In the genomic region with DNA sequence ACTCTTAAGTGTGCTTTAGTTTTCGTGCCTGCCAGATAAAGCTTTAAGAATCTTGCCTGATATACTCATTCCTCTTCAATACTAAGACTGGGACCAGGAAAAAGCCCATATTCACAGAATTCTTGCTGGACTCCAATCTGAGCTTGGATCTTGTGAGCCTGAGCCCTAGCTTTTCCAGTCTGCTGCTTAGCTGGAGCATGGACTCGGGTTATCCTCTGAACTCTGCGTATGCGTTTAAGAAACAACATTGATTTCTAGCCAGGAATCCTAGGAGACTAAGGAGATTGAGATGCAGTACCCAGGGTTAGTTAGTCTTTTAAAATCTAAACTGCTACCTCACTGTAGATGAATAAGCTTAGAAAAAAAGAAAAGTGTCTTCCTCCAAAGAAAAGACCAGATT, we compare ENCODE assay signal across 24 mouse cellular contexts.
"Had no signal": no experiment of that assay in that cellular context is flagged by ENCODE, and none has a peak within 500 bp of the region (broad histone marks: within the 10 kb centered on the region; RNA-seq: fewer than 3 reads in every experiment).

No protein-coding gene starts in this region.

- H3K9ac ChIP-seq: heart, embryonic 13.5 days; heart, embryonic 15.5 days; hindbrain, embryonic 13.5 days; hindbrain, embryonic 15.5 days; limb, embryonic 12.5 days; liver, embryonic 13.5 days; liver, embryonic 15.5 days; liver, postnatal 0 days had no signal

- H3K4me2 ChIP-seq: heart, embryonic 11.5 days; heart, embryonic 13.5 days; heart, embryonic 15.5 days; hindbrain, embryonic 13.5 days; hindbrain, embryonic 15.5 days; limb, embryonic 12.5 days; liver, embryonic 11.5 days; liver, embryonic 13.5 days; liver, embryonic 15.5 days had no signal

- H3K27me3 ChIP-seq: heart, embryonic 13.5 days; heart, embryonic 15.5 days; hindbrain, embryonic 13.5 days; hindbrain, embryonic 15.5 days; limb, embryonic 12.5 days; liver, embryonic 13.5 days; liver, embryonic 15.5 days had no signal

- H3K4me1 ChIP-seq: heart, embryonic 13.5 days; heart, embryonic 15.5 days; hindbrain, embryonic 13.5 days; hindbrain, embryonic 15.5 days; limb, embryonic 10.5 days; limb, embryonic 12.5 days; liver, embryonic 15.5 days had no signal

- H3K36me3 ChIP-seq: heart, embryonic 13.5 days; heart, embryonic 15.5 days; hindbrain, embryonic 13.5 days; hindbrain, embryonic 15.5 days; limb, embryonic 10.5 days; limb, embryonic 12.5 days; liver, embryonic 13.5 days; liver, embryonic 15.5 days had no signal

- H3K9me3 ChIP-seq: heart, embryonic 13.5 days; heart, embryonic 15.5 days; hindbrain, embryonic 13.5 days; hindbrain, embryonic 15.5 days; limb, embryonic 10.5 days; limb, embryonic 12.5 days; liver, embryonic 13.5 days; liver, embryonic 15.5 days had no signal

- DNase-seq: gastrocnemius, adult 2 months; gastrocnemius, postnatal 10 days; gastrocnemius, postnatal 25 days; heart, adult 18-20 months; heart, postnatal 14 days; heart, postnatal 36 days; liver; liver, embryonic 13.5 days; liver, postnatal 0 days had no signal

- ATAC-seq: forebrain, embryonic 16.5 days; hindbrain, postnatal 0 days; intestine, embryonic 16.5 days; liver, postnatal 0 days had no signal

- H3K27ac ChIP-seq: gastrocnemius, adult 2 months; heart, embryonic 13.5 days; heart, embryonic 15.5 days; hindbrain, embryonic 13.5 days; hindbrain, embryonic 15.5 days; hindbrain, postnatal 0 days; kidney, postnatal 0 days; layer of hippocampus, adult 2 months; left cerebral cortex, adult 2 months; limb, embryonic 10.5 days; limb, embryonic 12.5 days; liver, embryonic 13.5 days; liver, embryonic 15.5 days had no signal

- H3K4me3 ChIP-seq: gastrocnemius, adult 2 months; heart, embryonic 13.5 days; heart, embryonic 15.5 days; hindbrain, embryonic 13.5 days; hindbrain, embryonic 15.5 days; layer of hippocampus, adult 2 months; left cerebral cortex, adult 2 months; limb, embryonic 10.5 days; limb, embryonic 12.5 days; liver, embryonic 13.5 days; liver, embryonic 15.5 days had no signal
